Mouse (Mus musculus): ENCODE results near the gene Ifitm10. TPM values are rescaled to one million over a fixed set of nuclear protein-coding genes. Genes with fewer than 3 reads are reported as not detected.
A peak's percentile ranks its signal among the peaks of the same experiment; 100 is the strongest.

The Ifitm10 gene
- total RNA-seq, 2 experiments from 2014 or later: not detected

- peak; percentile 6 for ATAC-seq (replicated peaks; ENCODE audit: low FRiP score, low TSS enrichment, poor library complexity, severe bottlenecking)
Observed at GRCm38 (mm10) chr7:142371768-142372661, 1.5 kb downstream of the Ifitm10 start.

- peak; percentile 44 for ATAC-seq (replicated peaks; ENCODE audit: low FRiP score, low TSS enrichment, poor library complexity, severe bottlenecking)
Observed at GRCm38 (mm10) chr7:142371398-142371767, 2.2 kb downstream of the Ifitm10 start.

GRCm38 (mm10) chr7:142370937-142371336, 2.6 kb downstream of the Ifitm10 start:
- peak; percentile 6; the same call in 1 of the 2 replicates for ATAC-seq (replicated peaks; ENCODE audit: low FRiP score, low TSS enrichment, poor library complexity, severe bottlenecking)

GRCm38 (mm10) chr7:142369820-142370219, 3.7 kb downstream of the Ifitm10 start:
- no peak for ATAC-seq (replicated peaks; ENCODE audit: low FRiP score, low TSS enrichment, poor library complexity, severe bottlenecking)

- ATAC-seq (replicated peaks; ENCODE audit: low FRiP score, low TSS enrichment, poor library complexity, severe bottlenecking): no peak
Observed at GRCm38 (mm10) chr7:142368856-142369255, 4.7 kb downstream of the Ifitm10 start.

GRCm38 (mm10) chr7:142363107-142363506, 10.4 kb downstream of the Ifitm10 start:
- ATAC-seq (replicated peaks; ENCODE audit: low FRiP score, low TSS enrichment, poor library complexity, severe bottlenecking): no peak

GRCm38 (mm10) chr7:142360743-142361142, 12.8 kb downstream of the Ifitm10 start:
- ATAC-seq (replicated peaks; ENCODE audit: low FRiP score, low TSS enrichment, poor library complexity, severe bottlenecking): no peak

GRCm38 (mm10) chr7:142359129-142359528, 14.4 kb downstream of the Ifitm10 start:
- no peak for ATAC-seq (replicated peaks; ENCODE audit: low FRiP score, low TSS enrichment, poor library complexity, severe bottlenecking)

GRCm38 (mm10) chr7:142357566-142357965, 16.0 kb downstream of the Ifitm10 start:
- no peak for ATAC-seq (replicated peaks; ENCODE audit: low FRiP score, low TSS enrichment, poor library complexity, severe bottlenecking)

GRCm38 (mm10) chr7:142354661-142355233, 18.8 kb downstream of the Ifitm10 start:
- peak; percentile 76 for ATAC-seq (replicated peaks; ENCODE audit: low FRiP score, low TSS enrichment, poor library complexity, severe bottlenecking)

- peak; percentile 72 for ATAC-seq (replicated peaks; ENCODE audit: low FRiP score, low TSS enrichment, poor library complexity, severe bottlenecking)
Observed at GRCm38 (mm10) chr7:142353854-142354253, 19.7 kb downstream of the Ifitm10 start.

GRCm38 (mm10) chr7:142351569-142351968, 22.0 kb downstream of the Ifitm10 start:
- peak; percentile 46 for ATAC-seq (replicated peaks; ENCODE audit: low FRiP score, low TSS enrichment, poor library complexity, severe bottlenecking)

- no peak for ATAC-seq (replicated peaks; ENCODE audit: low FRiP score, low TSS enrichment, poor library complexity, severe bottlenecking)
Observed at GRCm38 (mm10) chr7:142349308-142349961, 24.1 kb downstream of the Ifitm10 start.

GRCm38 (mm10) chr7:142347542-142347941, 26.0 kb downstream of the Ifitm10 start:
- ATAC-seq (replicated peaks; ENCODE audit: low FRiP score, low TSS enrichment, poor library complexity, severe bottlenecking): peak; percentile 61

- ATAC-seq (replicated peaks; ENCODE audit: low FRiP score, low TSS enrichment, poor library complexity, severe bottlenecking): no peak
Observed at GRCm38 (mm10) chr7:142342247-142342640, 31.3 kb downstream of the Ifitm10 start.

GRCm38 (mm10) chr7:142341564-142342246, 31.8 kb downstream of the Ifitm10 start:
- no peak for ATAC-seq (replicated peaks; ENCODE audit: low FRiP score, low TSS enrichment, poor library complexity, severe bottlenecking)

GRCm38 (mm10) chr7:142340269-142340970, 33.1 kb downstream of the Ifitm10 start:
- ATAC-seq (replicated peaks; ENCODE audit: low FRiP score, low TSS enrichment, poor library complexity, severe bottlenecking): peak; percentile 90

GRCm38 (mm10) chr7:142335151-142335550, 38.4 kb downstream of the Ifitm10 start:
- no peak for ATAC-seq (replicated peaks; ENCODE audit: low FRiP score, low TSS enrichment, poor library complexity, severe bottlenecking)

GRCm38 (mm10) chr7:142334246-142334645, 39.3 kb downstream of the Ifitm10 start:
- peak; percentile 69 for ATAC-seq (replicated peaks; ENCODE audit: low FRiP score, low TSS enrichment, poor library complexity, severe bottlenecking)
